Comparison of ENCODE assay signal across 9 mouse cellular contexts in the genomic region with DNA sequence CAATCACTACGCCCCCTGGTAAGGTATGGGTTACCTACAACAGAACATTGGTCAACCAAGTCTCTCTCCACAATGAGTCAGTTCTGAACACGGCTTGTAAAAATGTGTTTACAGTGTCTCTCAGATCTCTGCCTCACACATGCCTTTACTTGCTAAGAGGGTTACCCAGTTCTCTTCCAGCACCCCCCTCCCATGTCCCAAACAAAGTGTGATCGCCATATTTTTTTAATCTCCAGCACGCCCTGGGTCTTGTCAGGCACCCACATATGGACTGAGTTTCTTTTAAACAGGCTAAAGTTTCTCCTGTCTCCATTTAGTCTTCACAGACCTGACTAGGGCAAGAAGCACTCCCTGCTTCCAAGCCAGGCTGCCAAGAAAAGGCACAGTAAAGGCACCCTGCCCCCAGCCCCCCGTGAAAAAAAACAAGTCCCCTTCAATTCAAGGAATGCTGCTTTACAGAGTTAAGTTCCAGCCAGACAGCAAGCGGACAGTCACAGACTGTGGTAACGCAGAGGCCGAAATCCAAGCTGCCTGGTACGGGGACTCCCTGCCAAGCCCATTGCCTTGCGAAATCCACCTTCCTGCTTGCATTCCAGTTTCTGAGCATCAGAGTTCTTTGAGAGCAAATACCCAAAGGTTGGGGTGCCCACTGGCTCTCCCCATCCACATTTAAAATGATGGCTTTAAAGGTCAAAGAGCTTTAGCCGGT.
DNase-seq lines count a peak whose midpoint lies in the region; ATAC-seq and TF ChIP-seq lines count a peak whose summit lies in the region.
"Had no signal": no experiment of that assay in that cellular context is flagged by ENCODE, and none has a peak within 500 bp of the region (broad histone marks: within the 10 kb centered on the region; RNA-seq: fewer than 3 reads in every experiment).

No protein-coding gene starts in this region.

- no peaks in the 10 kb centered on the region for H3K36me3 ChIP-seq in hindbrain, embryonic 12.5 days
- H3K36me3 ChIP-seq: G1E had no signal

- WGBS in hindbrain, embryonic 12.5 days: 49% methylated on average over 11 of the region's 11 CpGs

- H3K4me2 ChIP-seq in hindbrain, embryonic 12.5 days (replicated peaks): no peak overlapping the region

- no peak overlapping the region for H3K4me3 ChIP-seq in hindbrain, embryonic 12.5 days

- no peaks in the 10 kb centered on the region for H3K9me3 ChIP-seq in hindbrain, embryonic 12.5 days (replicated peaks)

- H3K9ac ChIP-seq in hindbrain, embryonic 12.5 days: no peak overlapping the region

- 0 out of 2 replicates have a peak overlapping the region, but pooled peaks have one; percentile 3 for H3K27ac ChIP-seq in hindbrain, embryonic 12.5 days

- ATAC-seq in Patski: peak; percentile 67
- ATAC-seq in hindbrain, embryonic 12.5 days (ENCODE audit: low FRiP score): no peak

- peaks cover 31% of the 10 kb centered on the region for H3K4me1 ChIP-seq in hindbrain, embryonic 12.5 days

- DNase-seq in gastrocnemius, postnatal 14 days: peak; percentile 10
- no peak for DNase-seq in gastrocnemius, postnatal 4 days (ENCODE audit: low spot score in 2 of 2)
- DNase-seq in Patski (ENCODE audit: low read depth, low spot score) (peak; percentile 47), MN1 (ENCODE audit: low spot score) (no peak)
- peak; percentile 79 for DNase-seq in lung, postnatal 36 days
- DNase-seq in retina, postnatal 1 day: no peak
- no peak for DNase-seq in gastrocnemius, postnatal 10 days

- POLR2A ChIA-PET in Patski (lab: Charles Lee): interaction anchor here (0.6 kb wide), 1 partner anchor 26 kb away, joined by 3 read pairs; no protein-coding TSS in a partner anchor

- in situ Hi-C loops in Patski (cut with MboI; ENCODE audit: low pct_unique_long_range_greater_than_20kb): no loop called here

- no peak for TF ChIP-seq CTCF in Patski (IDR thresholded peaks at IDR 0.05)

- H3K27me3 ChIP-seq in Patski: no peaks in the 10 kb centered on the region
- H3K27me3 ChIP-seq in hindbrain, embryonic 12.5 days: no peaks in the 10 kb centered on the region

- intact Hi-C loops in gastrocnemius, postnatal 14 days (cut with DNase I; ENCODE audit: low total_unique reads): no loop called here

- CTCF ChIA-PET in Patski (lab: Charles Lee): interaction anchor here (0.6 to 1.5 kb wide), 3 partner anchors 10 to 138 kb away, joined by 3 to 4 read pairs (median 3); no protein-coding TSS in a partner anchor

Comparison
In these comparisons a context has a peak if more than half of its experiments do, and no peak if none do; other contexts are left out.
1. DNase-seq: peak in gastrocnemius, postnatal 14 days (single experiment), Patski (single experiment) and lung, postnatal 36 days (single experiment); none in gastrocnemius, postnatal 4 days (0 of 2), retina, postnatal 1 day (single experiment), MN1 (single experiment) and gastrocnemius, postnatal 10 days (single experiment).